Mouse (Mus musculus) gastrocnemius, adult 8-10 months (tissue): ENCODE measurements around the gene Rpl29. TPM values are rescaled to one million over a fixed set of nuclear protein-coding genes. Genes with fewer than 3 reads are reported as not detected.

ENCODE experiments used
- DNase-seq, 2 experiments: peaks; one replicate each; pipeline ENCODE4 v3.0.0; 2022; ENCODE audit warnings: low spot score in 2 of 2
- total RNA-seq, 4 experiments: library from RNA; stranded (reverse); gene quantifications; 2 replicates each; pipeline ENCODE4 v1.2.4; 2022

Rpl29 gene
- total RNA-seq, 4 experiments from 2014 or later = 259 to 320 (median 274) TPM

GRCm38 (mm10) chr9:106454071-106454761 is 25.0 kb downstream of the Rpl29 start:
- no peak for DNase-seq

- DNase-seq = no peak
Measured at GRCm38 (mm10) chr9:106454888-106455681, 25.8 kb downstream of the Rpl29 start.

- no peak for DNase-seq
Measured at GRCm38 (mm10) chr9:106456325-106457162, 27.3 kb downstream of the Rpl29 start.

GRCm38 (mm10) chr9:106457163-106457559 is 27.9 kb downstream of the Rpl29 start:
- no peak for DNase-seq

- DNase-seq = no peak
Measured at GRCm38 (mm10) chr9:106457920-106458319, 28.7 kb downstream of the Rpl29 start.

- no peak for DNase-seq
Measured at GRCm38 (mm10) chr9:106459946-106460345, 30.7 kb downstream of the Rpl29 start.

GRCm38 (mm10) chr9:106460401-106461025 is 31.3 kb downstream of the Rpl29 start:
- DNase-seq = no peak

GRCm38 (mm10) chr9:106461026-106461415 is 31.8 kb downstream of the Rpl29 start:
- DNase-seq = no peak

GRCm38 (mm10) chr9:106461641-106462429 is 32.6 kb downstream of the Rpl29 start:
- DNase-seq = no peak

- DNase-seq = no peak
Measured at GRCm38 (mm10) chr9:106462430-106462800, 33.2 kb downstream of the Rpl29 start.

GRCm38 (mm10) chr9:106463122-106464063 is 34.1 kb downstream of the Rpl29 start:
- DNase-seq = no peak

GRCm38 (mm10) chr9:106464751-106465541 is 35.7 kb downstream of the Rpl29 start:
- peak in 1 of 2 experiments; percentile 54 for DNase-seq

- peak in 1 of 2 experiments; percentile 55 for DNase-seq
Measured at GRCm38 (mm10) chr9:106465571-106466200, 36.4 kb downstream of the Rpl29 start, which contains the start of gene Gpr62. TSS of gene Gpr62 (minus strand) at chr9:106465938.

- DNase-seq = no peak
Measured at GRCm38 (mm10) chr9:106466721-106467120, 37.5 kb downstream of the Rpl29 start.

GRCm38 (mm10) chr9:106467746-106468145 is 38.5 kb downstream of the Rpl29 start:
- DNase-seq = no peak

- no peak for DNase-seq
Measured at GRCm38 (mm10) chr9:106469317-106469716, 40.1 kb downstream of the Rpl29 start.

- DNase-seq = no peak
Measured at GRCm38 (mm10) chr9:106469776-106470175, 40.5 kb downstream of the Rpl29 start.
